Mouse (Mus musculus) 3134 (cell line): ENCODE measurements around the gene Nlrc4.
A peak's percentile ranks its signal among the peaks of the same experiment; 100 is the strongest.
"Not testable (repeated sequence)": the region's sequence is repeated elsewhere in the genome, so short reads cannot be mapped to it uniquely, and the experiment has no call there.

Experiments used
- DNase-seq: peaks from one replicate; pipeline ENCODE4 v3.0.0-alpha.2; 2011; ENCODE audit warnings: low spot score; ENCODE audit not compliant: insufficient read length; ENCODE audit errors: extremely low read depth

Nlrc4 gene

GRCm38 (mm10) chr17:74458711-74459408 lies at the start of gene Nlrc4:
Nlrc4 (minus strand) TSS chr17:74459142.
- DNase-seq, result no peak

- DNase-seq, result no peak
Measured at GRCm38 (mm10) chr17:74508600-74508999, 49.7 kb upstream of the Nlrc4 start.

GRCm38 (mm10) chr17:74507934-74508333 lies 49.0 kb upstream of the Nlrc4 start:
- no peak for DNase-seq

- no peak for DNase-seq
Measured at GRCm38 (mm10) chr17:74501085-74501484, 42.1 kb upstream of the Nlrc4 start.

GRCm38 (mm10) chr17:74500204-74500603 lies 41.3 kb upstream of the Nlrc4 start:
- DNase-seq, result no peak

- DNase-seq, result no peak
Measured at GRCm38 (mm10) chr17:74491565-74491964, 32.6 kb upstream of the Nlrc4 start.

GRCm38 (mm10) chr17:74489901-74490220 lies 30.9 kb upstream of the Nlrc4 start:
- no peak for DNase-seq

- peak; percentile 89 for DNase-seq
Measured at GRCm38 (mm10) chr17:74489024-74489900, 30.3 kb upstream of the Nlrc4 start, which contains the start of gene Yipf4. Yipf4 (plus strand) TSS chr17:74489493.

GRCm38 (mm10) chr17:74480361-74481069 lies 21.6 kb upstream of the Nlrc4 start:
- DNase-seq, result peak; percentile 69

- not testable (repeated sequence) for DNase-seq
Measured at GRCm38 (mm10) chr17:74470133-74470532, 11.2 kb upstream of the Nlrc4 start.

GRCm38 (mm10) chr17:74467981-74468380 lies 9.0 kb upstream of the Nlrc4 start:
- DNase-seq, result not testable (repeated sequence)

- DNase-seq, result no peak
Measured at GRCm38 (mm10) chr17:74463510-74463909, 4.6 kb upstream of the Nlrc4 start.

- DNase-seq, result no peak
Measured at GRCm38 (mm10) chr17:74457972-74458677, 817 bp downstream of the Nlrc4 start.

- DNase-seq, result no peak
Measured at GRCm38 (mm10) chr17:74456825-74457224, 2.1 kb downstream of the Nlrc4 start.

- no peak for DNase-seq
Measured at GRCm38 (mm10) chr17:74455426-74455825, 3.5 kb downstream of the Nlrc4 start.

- no peak for DNase-seq
Measured at GRCm38 (mm10) chr17:74454660-74455059, 4.3 kb downstream of the Nlrc4 start.

GRCm38 (mm10) chr17:74453928-74454327 lies 5.0 kb downstream of the Nlrc4 start:
- DNase-seq, result no peak

- DNase-seq, result no peak
Measured at GRCm38 (mm10) chr17:74449776-74450175, 9.2 kb downstream of the Nlrc4 start.

- DNase-seq, result no peak
Measured at GRCm38 (mm10) chr17:74440486-74440885, 18.5 kb downstream of the Nlrc4 start.

GRCm38 (mm10) chr17:74437762-74438161 lies 21.2 kb downstream of the Nlrc4 start:
- DNase-seq, result no peak

- no peak for DNase-seq
Measured at GRCm38 (mm10) chr17:74432631-74433030, 26.3 kb downstream of the Nlrc4 start.
